Mouse (Mus musculus) heart, embryonic 12.5 days (tissue): ENCODE data around the gene Trip12. TPM values are rescaled to one million over a fixed set of nuclear protein-coding genes. Genes with fewer than 3 reads are reported as not detected.
A peak's percentile ranks its signal among the peaks of the same experiment; 100 is the strongest.

ENCODE experiments used
- ATAC-seq: fragments of 200-750 bp; cut with Nextera tagmentation; 2 replicates; pipeline ENCODE4 v1.8.0; 2017; ENCODE audit warnings: moderate TSS enrichment, moderate library complexity; ENCODE audit not compliant: insufficient number of reproducible peaks, low FRiP score
- H3K27ac ChIP-seq: fragments of 300-500 bp; sonication (generic); 2 replicates; pipeline ENCODE4 v1.5.1; 2016; ENCODE audit warnings: mild to moderate bottlenecking, moderate library complexity; ENCODE audit not compliant: poor library complexity, severe bottlenecking
- H3K27me3 ChIP-seq: fragments of 300-500 bp; sonication (generic); replicated peaks from 2 replicates; pipeline ENCODE4 v1.6.1; 2016; ENCODE audit warnings: mild to moderate bottlenecking, moderate library complexity
- H3K36me3 ChIP-seq: fragments of 300-500 bp; sonication (generic); 2 replicates; pipeline ENCODE4 v1.6.1; 2016; ENCODE audit warnings: mild to moderate bottlenecking, moderate library complexity
- H3K4me1 ChIP-seq: fragments of 300-500 bp; sonication (generic); replicated peaks from 2 replicates; pipeline ENCODE4 v1.6.1; 2016; ENCODE audit warnings: mild to moderate bottlenecking
- H3K4me2 ChIP-seq: fragments of 300-500 bp; sonication (generic); 2 replicates; pipeline ENCODE4 v1.6.1; 2016; ENCODE audit warnings: mild to moderate bottlenecking, moderate library complexity
- H3K4me3 ChIP-seq: fragments of 300-500 bp; sonication (generic); 2 replicates; pipeline ENCODE4 v1.5.1; 2016; ENCODE audit warnings: mild to moderate bottlenecking
- H3K9ac ChIP-seq: fragments of 300-500 bp; sonication (generic); 2 replicates; pipeline ENCODE4 v1.6.1; 2016; ENCODE audit warnings: mild to moderate bottlenecking, moderate library complexity
- H3K9me3 ChIP-seq: fragments of 300-500 bp; sonication (generic); replicated peaks from 2 replicates; pipeline ENCODE4 v1.6.1; 2016; ENCODE audit warnings: mild to moderate bottlenecking, moderate library complexity
- WGBS: fragments of 180-500 bp; shearing (Covaris S2); methylation state at CpG from one replicate; pipeline ENCODE4 v1.1.7; 2016; 5-methylcytosine and 5-hydroxymethylcytosine counted together
- polyA plus RNA-seq: library from polyadenylated mRNA; unstranded; fragments of >200 nt; fragmentation: Nextera tagmentation; extraction: Ambion mirVana; gene quantifications from 2 replicates; pipeline ENCODE4 v1.2.1, GENCODE M21; 2016

The Trip12 gene
- polyA plus RNA-seq, 1 experiment from 2014 or later = 98.5 TPM

GRCm38 (mm10) chr1:84841061-84841460 lies 745 bp upstream of the Trip12 start:
- Histone ChIP-seq H3K9ac (no peak overlapping the region), H3K27me3 (no peaks in the 10 kb centered on the region), H3K9me3 (no peaks in the 10 kb centered on the region), H3K4me3 (no peak overlapping the region), H3K4me2 (peak overlapping the region; percentile 43), H3K27ac (no peak overlapping the region), H3K4me1 (peaks cover 4% of the 10 kb centered on the region), H3K36me3 (no peaks in the 10 kb centered on the region)
- ATAC-seq = no peak
- 61% methylated on average over 3 of the region's 3 CpGs for WGBS

- 0% methylated on average over 54 of the region's 54 CpGs for WGBS
- Histone ChIP-seq H3K9ac (peak within 1 kb of the TSS; percentile 100), H3K36me3 (no peaks in the 10 kb centered on the region), H3K4me1 (peaks cover 4% of the 10 kb centered on the region), H3K4me2 (peak within 1 kb of the TSS; percentile 84), H3K27ac (peak within 1 kb of the TSS; percentile 98), H3K4me3 (peak within 1 kb of the TSS; percentile 96), H3K27me3 (no peaks in the 10 kb centered on the region), H3K9me3 (no peaks in the 10 kb centered on the region)
- ATAC-seq = peak; percentile 91
Measured at GRCm38 (mm10) chr1:84839309-84840017, 853 bp downstream of the Trip12 start, which contains the start of gene Fbxo36. Gene Fbxo36 (plus strand): TSS chr1:84839841.

- H3K4me1 ChIP-seq = peaks cover 4% of the 10 kb centered on the region
- no peaks in the 10 kb centered on the region for H3K27me3 ChIP-seq
- peak; percentile 70 for ATAC-seq
- peak overlapping the region; percentile 100 for H3K9ac ChIP-seq
- H3K27ac ChIP-seq = peak overlapping the region; percentile 98
- peak overlapping the region; percentile 96 for H3K4me3 ChIP-seq
- H3K4me2 ChIP-seq = peak overlapping the region; percentile 84
- peaks cover 4% of the 10 kb centered on the region for H3K36me3 ChIP-seq
- no peaks in the 10 kb centered on the region for H3K9me3 ChIP-seq
- WGBS = under 1% methylated on average over 43 of the region's 44 CpGs
Measured at GRCm38 (mm10) chr1:84838621-84839151, 1.6 kb downstream of the Trip12 start.

- Histone ChIP-seq H3K4me3 (peak overlapping the region; percentile 96), H3K27ac (peak overlapping the region; percentile 98), H3K9me3 (no peaks in the 10 kb centered on the region), H3K27me3 (no peaks in the 10 kb centered on the region), H3K4me1 (peaks cover 7% of the 10 kb centered on the region), H3K9ac (peak overlapping the region; percentile 100), H3K4me2 (peak overlapping the region; percentile 84), H3K36me3 (peaks cover 9% of the 10 kb centered on the region)
- 0 out of 2 replicates have a peak, but pooled peaks have one; percentile 1 for ATAC-seq
- WGBS = under 1% methylated on average over 22 of the region's 22 CpGs
Measured at GRCm38 (mm10) chr1:84838156-84838555, 2.2 kb downstream of the Trip12 start.

GRCm38 (mm10) chr1:84837523-84838145 lies 2.7 kb downstream of the Trip12 start:
- Histone ChIP-seq H3K36me3 (peaks cover 13% of the 10 kb centered on the region), H3K4me3 (peak overlapping the region; percentile 96), H3K4me1 (peaks cover 7% of the 10 kb centered on the region), H3K9ac (peak overlapping the region; percentile 100), H3K27ac (peak overlapping the region; percentile 98; the same call in 1 of the 2 replicates), H3K9me3 (no peaks in the 10 kb centered on the region), H3K4me2 (peak overlapping the region; percentile 84), H3K27me3 (no peaks in the 10 kb centered on the region)
- 5% methylated on average over 20 of the region's 20 CpGs for WGBS
- no peak for ATAC-seq

- Histone ChIP-seq H3K9ac (no peak overlapping the region), H3K36me3 (peaks cover 27% of the 10 kb centered on the region), H3K27ac (no peak overlapping the region), H3K27me3 (no peaks in the 10 kb centered on the region), H3K9me3 (no peaks in the 10 kb centered on the region), H3K4me2 (no peak overlapping the region), H3K4me3 (no peak overlapping the region), H3K4me1 (peaks cover 5% of the 10 kb centered on the region; the same call in 1 of the 2 replicates)
- 23% methylated on average over 2 of the region's 2 CpGs for whole genome bisulfite sequencing
- no peak for ATAC-seq
Measured at GRCm38 (mm10) chr1:84825091-84825490, 15.2 kb downstream of the Trip12 start.

GRCm38 (mm10) chr1:84817596-84817995 lies 22.7 kb downstream of the Trip12 start:
- H3K4me3 ChIP-seq = no peak overlapping the region
- ATAC-seq = no peak
- H3K36me3 ChIP-seq = peaks cover 22% of the 10 kb centered on the region
- H3K4me2 ChIP-seq = no peak overlapping the region
- no peaks in the 10 kb centered on the region for H3K27me3 ChIP-seq
- H3K27ac ChIP-seq = no peak overlapping the region
- no peaks in the 10 kb centered on the region for H3K9me3 ChIP-seq
- no peaks in the 10 kb centered on the region for H3K4me1 ChIP-seq
- H3K9ac ChIP-seq = no peak overlapping the region
- 67% methylated on average over 1 of the region's 1 CpGs for WGBS

GRCm38 (mm10) chr1:84803788-84804187 lies 36.5 kb downstream of the Trip12 start:
- WGBS = 84% methylated on average over 1 of the region's 1 CpGs
- no peak for ATAC-seq
- H3K4me2 ChIP-seq = no peak overlapping the region
- no peaks in the 10 kb centered on the region for H3K27me3 ChIP-seq
- no peaks in the 10 kb centered on the region for H3K36me3 ChIP-seq
- no peak overlapping the region for H3K9ac ChIP-seq
- H3K4me1 ChIP-seq = no peaks in the 10 kb centered on the region
- no peak overlapping the region for H3K4me3 ChIP-seq
- no peaks in the 10 kb centered on the region for H3K9me3 ChIP-seq
- H3K27ac ChIP-seq = no peak overlapping the region

GRCm38 (mm10) chr1:84799166-84799565 lies 41.1 kb downstream of the Trip12 start:
- Histone ChIP-seq H3K27ac (no peak overlapping the region), H3K4me3 (no peak overlapping the region), H3K4me2 (no peak overlapping the region), H3K9me3 (no peaks in the 10 kb centered on the region), H3K9ac (no peak overlapping the region), H3K36me3 (peaks cover 6% of the 10 kb centered on the region), H3K27me3 (no peaks in the 10 kb centered on the region), H3K4me1 (no peaks in the 10 kb centered on the region)
- no peak for ATAC-seq

GRCm38 (mm10) chr1:84795335-84795734 lies 45.0 kb downstream of the Trip12 start:
- ATAC-seq = no peak
- no peaks in the 10 kb centered on the region for H3K27me3 ChIP-seq
- 95% methylated on average over 7 of the region's 7 CpGs for WGBS
- peaks cover 37% of the 10 kb centered on the region for H3K36me3 ChIP-seq
- no peaks in the 10 kb centered on the region for H3K9me3 ChIP-seq
- no peaks in the 10 kb centered on the region for H3K4me1 ChIP-seq
- no peak overlapping the region for H3K27ac ChIP-seq
- H3K4me2 ChIP-seq = no peak overlapping the region
- no peak overlapping the region for H3K4me3 ChIP-seq
- H3K9ac ChIP-seq = no peak overlapping the region

GRCm38 (mm10) chr1:84791393-84791792 lies 48.9 kb downstream of the Trip12 start:
- H3K27ac ChIP-seq = no peak overlapping the region
- 95% methylated on average over 2 of the region's 2 CpGs for whole genome bisulfite sequencing
- H3K4me3 ChIP-seq = no peak overlapping the region

More at GRCm38 (mm10) chr1:84791393-84791792, 48.9 kb downstream of the Trip12 start:
- no peak overlapping the region for H3K9ac ChIP-seq
- no peak for ATAC-seq
- peaks cover 57% of the 10 kb centered on the region for H3K36me3 ChIP-seq
- H3K4me1 ChIP-seq = no peaks in the 10 kb centered on the region
- no peaks in the 10 kb centered on the region for H3K9me3 ChIP-seq
- no peaks in the 10 kb centered on the region for H3K27me3 ChIP-seq
- no peak overlapping the region for H3K4me2 ChIP-seq
